Mouse (Mus musculus) retina, postnatal 7 days (tissue): Measurements from ENCODE around the gene Prl2c5.
"Not testable (repeated sequence)": the region's sequence is repeated elsewhere in the genome, so short reads cannot be mapped to it uniquely, and the experiment has no call there.

Experiments used
- DNase-seq: peaks from one replicate; pipeline ENCODE4 v3.0.0-alpha.2; 2012; ENCODE audit warnings: low read depth, low spot score

The Prl2c5 gene

GRCm38 (mm10) chr13:13182415-13182814 is at the start of gene Prl2c5:
Prl2c5 (plus strand) TSS chr13:13182715.
- not testable (repeated sequence) for DNase-seq

- not testable (repeated sequence) for DNase-seq
Measured at GRCm38 (mm10) chr13:13162777-13163485, 19.6 kb upstream of the Prl2c5 start.

- not testable (repeated sequence) for DNase-seq
Measured at GRCm38 (mm10) chr13:13168631-13169030, 13.9 kb upstream of the Prl2c5 start.

GRCm38 (mm10) chr13:13173616-13174136 is 8.8 kb upstream of the Prl2c5 start:
- not testable (repeated sequence) for DNase-seq

GRCm38 (mm10) chr13:13175736-13176135 is 6.8 kb upstream of the Prl2c5 start:
- not testable (repeated sequence) for DNase-seq

GRCm38 (mm10) chr13:13211168-13211567 is 28.7 kb downstream of the Prl2c5 start:
- DNase-seq: not testable (repeated sequence)

- not testable (repeated sequence) for DNase-seq
Measured at GRCm38 (mm10) chr13:13216363-13216762, 33.8 kb downstream of the Prl2c5 start.

- DNase-seq: not testable (repeated sequence)
Measured at GRCm38 (mm10) chr13:13220231-13220630, 37.7 kb downstream of the Prl2c5 start.

- peak; percentile 0 for DNase-seq
Measured at GRCm38 (mm10) chr13:13237456-13237855, 54.9 kb downstream of the Prl2c5 start.
